Mouse (Mus musculus) left cerebral cortex, adult 8-10 months (tissue): ENCODE measurements around the gene A630010A05Rik. TPM values are rescaled to one million over a fixed set of nuclear protein-coding genes. Genes with fewer than 3 reads are reported as not detected.
"Not testable (repeated sequence)": the region's sequence is repeated elsewhere in the genome, so short reads cannot be mapped to it uniquely, and the experiment has no call there.

Experiments
- DNase-seq, 2 experiments: peaks; one replicate each; pipeline ENCODE4 v3.0.0; 2022; ENCODE audit warnings: low spot score in 2 of 2
- total RNA-seq, 4 experiments: library from RNA; stranded (reverse); gene quantifications; 2 replicates each; pipeline ENCODE4 v1.2.4; 2022

A630010A05Rik gene
- not detected for total RNA-seq

GRCm38 (mm10) chr16:14562017-14562416 is at the start of gene A630010A05Rik:
Gene A630010A05Rik, plus strand, starts transcription at chr16:14562317.
- no peak for DNase-seq

- no peak for DNase-seq
Measured at GRCm38 (mm10) chr16:14535766-14536165, 26.4 kb upstream of the A630010A05Rik start.

GRCm38 (mm10) chr16:14557191-14557590 is 4.9 kb upstream of the A630010A05Rik start:
- not testable (repeated sequence) for DNase-seq

Other genes starting within 250 kb of the A630010A05Rik start
- gene Fopnl, start 244.9 kb upstream of the A630010A05Rik start, total RNA-seq: 10 to 100 TPM; 45.9 to 51.1 (median 48.2) TPM
- gene Abcc1, start 200.8 kb upstream of the A630010A05Rik start, total RNA-seq: 10 to 100 TPM; 16.2 to 19.0 (median 18.6) TPM